Mouse (Mus musculus) embryo, embryonic 10 days (tissue): ENCODE data around the gene Sgca.

Experiments used
- DNase-seq: peaks from one replicate; pipeline ENCODE4 v3.0.0-alpha.2; 2015; ENCODE audit warnings: low spot score

Sgca gene

DNA sequence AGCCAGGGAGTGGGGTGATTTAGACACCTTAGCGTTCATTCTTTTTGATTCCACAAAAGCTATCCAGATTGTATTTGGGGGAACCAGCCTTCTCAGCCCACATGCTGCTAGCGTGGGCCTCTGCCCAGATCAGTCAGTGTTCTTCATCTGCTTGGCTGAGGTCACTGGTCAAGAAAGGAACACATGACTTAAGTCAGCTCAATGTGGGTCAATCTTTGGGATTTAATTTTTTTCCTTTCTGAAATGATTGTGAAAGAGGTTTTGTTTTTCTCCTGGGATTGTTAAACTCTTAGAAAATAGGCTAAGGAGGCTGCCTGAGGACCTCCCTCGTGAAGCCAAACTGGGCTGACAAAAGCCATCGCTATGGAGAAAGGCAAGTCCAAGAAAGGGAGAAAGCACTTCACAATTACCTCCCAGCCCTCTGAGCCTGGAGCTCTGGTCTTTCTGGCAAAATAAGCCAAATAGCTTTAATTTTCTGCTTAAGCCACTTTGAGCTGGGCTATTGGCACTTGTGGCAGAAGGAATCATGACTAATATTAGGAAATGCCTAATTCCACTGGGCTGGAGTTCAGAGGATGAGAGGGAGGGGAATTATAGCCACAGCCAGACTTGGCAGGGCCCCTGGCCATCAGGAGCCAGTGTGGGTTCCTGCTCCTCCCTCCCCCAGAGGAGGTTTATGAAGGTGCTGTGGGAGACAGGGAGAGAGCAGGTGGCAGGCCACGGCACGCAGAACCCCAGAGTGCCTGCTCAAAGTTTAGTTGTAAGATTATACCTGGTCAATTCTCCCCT lies 62.6 kb downstream of the Sgca start:
- DNase-seq: no peak
